Mouse (Mus musculus) limb, embryonic 10.5 days (tissue): ENCODE measurements around the gene Pkp3. TPM values are rescaled to one million over a fixed set of nuclear protein-coding genes. Genes with fewer than 3 reads are reported as not detected.
A peak's percentile ranks its signal among the peaks of the same experiment; 100 is the strongest.

ENCODE experiments used
- DNase-seq: peaks from one replicate; pipeline ENCODE4 v3.0.0-alpha.2; 2017; ENCODE audit warnings: low spot score
- H3K27ac ChIP-seq: fragments of 300-500 bp; sonication (generic); 2 replicates; pipeline ENCODE4 v1.5.1; 2016; ENCODE audit warnings: mild to moderate bottlenecking
- H3K27me3 ChIP-seq: fragments of 300-500 bp; sonication (generic); 2 replicates; pipeline ENCODE4 v1.6.1; 2016; ENCODE audit warnings: low read depth, mild to moderate bottlenecking; ENCODE audit not compliant: poor library complexity, severe bottlenecking
- H3K36me3 ChIP-seq: fragments of 300-500 bp; sonication (generic); 2 replicates; pipeline ENCODE4 v1.6.1; 2016; ENCODE audit warnings: mild to moderate bottlenecking, moderate library complexity
- H3K4me1 ChIP-seq: fragments of 300-500 bp; sonication (generic); 2 replicates; pipeline ENCODE4 v1.6.1; 2016
- H3K4me3 ChIP-seq: fragments of 300-500 bp; sonication (generic); 2 replicates; pipeline ENCODE4 v1.5.1; 2016; ENCODE audit warnings: mild to moderate bottlenecking, moderate library complexity
- H3K9me3 ChIP-seq: fragments of 300-500 bp; sonication (generic); replicated peaks from 2 replicates; pipeline ENCODE4 v1.6.1; 2016; ENCODE audit warnings: mild to moderate bottlenecking
- WGBS: fragments of 180-500 bp; shearing (Covaris S2); methylation state at CpG from one replicate; pipeline ENCODE4 v1.1.7; 2016; 5-methylcytosine and 5-hydroxymethylcytosine counted together
- polyA plus RNA-seq: library from polyadenylated mRNA; unstranded; fragments of >200 nt; fragmentation: Nextera tagmentation; extraction: Ambion mirVana; gene quantifications from 2 replicates; pipeline ENCODE4 v1.2.1, GENCODE M21; 2016

Pkp3 gene
- polyA plus RNA-seq, 1 experiment from 2014 or later, result 8.2 TPM

- peak overlapping the region; percentile 57; the same call in 1 of the 2 replicates for H3K27ac ChIP-seq
- DNase-seq, result no peak
- WGBS, result 4% methylated on average over 16 of the region's 19 CpGs
Measured at GRCm38 (mm10) chr7:141047581-141048225, 30.3 kb upstream of the Pkp3 start.

GRCm38 (mm10) chr7:141048226-141049218 is 29.5 kb upstream of the Pkp3 start:
- Histone ChIP-seq H3K27me3 (no peaks in the 10 kb centered on the region), H3K27ac (peak overlapping the region; percentile 57; the same call in 1 of the 2 replicates), H3K36me3 (no peaks in the 10 kb centered on the region), H3K9me3 (no peaks in the 10 kb centered on the region), H3K4me3 (peak overlapping the region; percentile 48), H3K4me1 (peaks cover 21% of the 10 kb centered on the region)
- WGBS, result 14% methylated on average over 21 of the region's 21 CpGs
- DNase-seq, result peak; percentile 97

More at GRCm38 (mm10) chr7:141047581-141048225, 30.3 kb upstream of the Pkp3 start:
- H3K4me1 ChIP-seq, result peaks cover 26% of the 10 kb centered on the region
- no peaks in the 10 kb centered on the region for H3K9me3 ChIP-seq
- H3K36me3 ChIP-seq, result no peaks in the 10 kb centered on the region
- peak overlapping the region; percentile 48 for H3K4me3 ChIP-seq
- no peaks in the 10 kb centered on the region for H3K27me3 ChIP-seq

GRCm38 (mm10) chr7:141049326-141049725 is 28.7 kb upstream of the Pkp3 start:
- WGBS, result 88% methylated on average over 2 of the region's 2 CpGs
- Histone ChIP-seq H3K27me3 (no peaks in the 10 kb centered on the region), H3K4me1 (peaks cover 21% of the 10 kb centered on the region), H3K36me3 (no peaks in the 10 kb centered on the region), H3K9me3 (no peaks in the 10 kb centered on the region), H3K27ac (no peak overlapping the region), H3K4me3 (no peak overlapping the region)
- DNase-seq, result no peak

- no peak overlapping the region for H3K4me3 ChIP-seq
- H3K36me3 ChIP-seq, result 0 out of 2 replicates have a peak, but pooled peaks cover 4% of the 10 kb centered on the region
- no peaks in the 10 kb centered on the region for H3K27me3 ChIP-seq
- H3K9me3 ChIP-seq, result 0 out of 2 replicates have a peak, but pooled peaks cover under 1% of the 10 kb centered on the region
- WGBS, result 68% methylated on average over 17 of the region's 17 CpGs
- no peak for DNase-seq
- H3K27ac ChIP-seq, result no peak overlapping the region
- H3K4me1 ChIP-seq, result peaks cover 21% of the 10 kb centered on the region
Measured at GRCm38 (mm10) chr7:141051060-141051685, 26.8 kb upstream of the Pkp3 start.

GRCm38 (mm10) chr7:141052016-141052415 is 26.0 kb upstream of the Pkp3 start:
- peaks cover 18% of the 10 kb centered on the region for H3K4me1 ChIP-seq
- DNase-seq, result no peak
- no peaks in the 10 kb centered on the region for H3K27me3 ChIP-seq
- 90% methylated on average over 4 of the region's 4 CpGs for WGBS
- H3K36me3 ChIP-seq, result peaks cover 12% of the 10 kb centered on the region; the same call in 1 of the 2 replicates
- H3K27ac ChIP-seq, result no peak overlapping the region
- H3K4me3 ChIP-seq, result no peak overlapping the region
- H3K9me3 ChIP-seq, result 0 out of 2 replicates have a peak, but pooled peaks cover 2% of the 10 kb centered on the region

GRCm38 (mm10) chr7:141052421-141052820 is 25.6 kb upstream of the Pkp3 start:
- WGBS, result 92% methylated on average over 2 of the region's 2 CpGs
- no peak for DNase-seq
- H3K9me3 ChIP-seq, result 0 out of 2 replicates have a peak, but pooled peaks cover 2% of the 10 kb centered on the region

DNA sequence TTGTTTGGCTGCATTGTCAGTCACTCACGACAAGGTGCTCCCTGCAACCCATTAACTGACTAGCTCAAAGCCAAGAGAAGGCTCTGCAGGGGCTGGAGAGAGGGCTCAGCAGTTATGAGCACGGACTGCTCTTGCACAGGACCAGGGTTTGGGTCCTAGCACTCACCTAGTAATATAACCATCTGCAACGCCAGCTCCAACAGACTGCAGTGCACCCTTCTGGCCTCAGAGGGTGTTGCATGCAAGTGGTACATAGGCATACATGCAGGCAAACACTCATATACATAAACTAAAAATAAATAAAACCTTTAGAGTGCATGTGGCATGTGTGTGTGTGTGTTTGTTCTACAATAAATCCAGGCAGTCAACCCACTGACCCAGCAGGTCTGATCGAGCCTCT is 22.2 kb upstream of the Pkp3 start:
- H3K9me3 ChIP-seq, result 0 out of 2 replicates have a peak, but pooled peaks cover 2% of the 10 kb centered on the region
- no peak overlapping the region for H3K4me3 ChIP-seq
- H3K27me3 ChIP-seq, result no peaks in the 10 kb centered on the region
- DNase-seq, result no peak
- no peak overlapping the region for H3K27ac ChIP-seq
- 77% methylated on average over 4 of the region's 4 CpGs for WGBS
- peaks cover 10% of the 10 kb centered on the region for H3K4me1 ChIP-seq
- peaks cover 19% of the 10 kb centered on the region for H3K36me3 ChIP-seq

More at GRCm38 (mm10) chr7:141052421-141052820, 25.6 kb upstream of the Pkp3 start:
- Histone ChIP-seq H3K27ac (no peak overlapping the region), H3K36me3 (peaks cover 16% of the 10 kb centered on the region; the same call in 1 of the 2 replicates), H3K4me1 (peaks cover 14% of the 10 kb centered on the region), H3K27me3 (no peaks in the 10 kb centered on the region), H3K4me3 (no peak overlapping the region)

- Histone ChIP-seq H3K36me3 (peaks cover 19% of the 10 kb centered on the region), H3K27me3 (no peaks in the 10 kb centered on the region), H3K4me3 (no peak overlapping the region), H3K27ac (no peak overlapping the region), H3K4me1 (peaks cover 20% of the 10 kb centered on the region), H3K9me3 (0 out of 2 replicates have a peak, but pooled peaks cover 2% of the 10 kb centered on the region)
- no peak for DNase-seq
- 92% methylated on average over 6 of the region's 6 CpGs for WGBS
Measured at GRCm38 (mm10) chr7:141056976-141057375, 21.0 kb upstream of the Pkp3 start.

- no peak overlapping the region for H3K27ac ChIP-seq
- 94% methylated on average over 1 of the region's 1 CpGs for WGBS
- H3K9me3 ChIP-seq, result 0 out of 2 replicates have a peak, but pooled peaks cover 2% of the 10 kb centered on the region
- H3K27me3 ChIP-seq, result 0 out of 2 replicates have a peak, but pooled peaks cover 2% of the 10 kb centered on the region
- H3K4me1 ChIP-seq, result peaks cover 25% of the 10 kb centered on the region
- no peak overlapping the region for H3K4me3 ChIP-seq
- peaks cover 21% of the 10 kb centered on the region for H3K36me3 ChIP-seq
- DNase-seq, result no peak
Measured at GRCm38 (mm10) chr7:141057541-141057940, 20.5 kb upstream of the Pkp3 start.

DNA sequence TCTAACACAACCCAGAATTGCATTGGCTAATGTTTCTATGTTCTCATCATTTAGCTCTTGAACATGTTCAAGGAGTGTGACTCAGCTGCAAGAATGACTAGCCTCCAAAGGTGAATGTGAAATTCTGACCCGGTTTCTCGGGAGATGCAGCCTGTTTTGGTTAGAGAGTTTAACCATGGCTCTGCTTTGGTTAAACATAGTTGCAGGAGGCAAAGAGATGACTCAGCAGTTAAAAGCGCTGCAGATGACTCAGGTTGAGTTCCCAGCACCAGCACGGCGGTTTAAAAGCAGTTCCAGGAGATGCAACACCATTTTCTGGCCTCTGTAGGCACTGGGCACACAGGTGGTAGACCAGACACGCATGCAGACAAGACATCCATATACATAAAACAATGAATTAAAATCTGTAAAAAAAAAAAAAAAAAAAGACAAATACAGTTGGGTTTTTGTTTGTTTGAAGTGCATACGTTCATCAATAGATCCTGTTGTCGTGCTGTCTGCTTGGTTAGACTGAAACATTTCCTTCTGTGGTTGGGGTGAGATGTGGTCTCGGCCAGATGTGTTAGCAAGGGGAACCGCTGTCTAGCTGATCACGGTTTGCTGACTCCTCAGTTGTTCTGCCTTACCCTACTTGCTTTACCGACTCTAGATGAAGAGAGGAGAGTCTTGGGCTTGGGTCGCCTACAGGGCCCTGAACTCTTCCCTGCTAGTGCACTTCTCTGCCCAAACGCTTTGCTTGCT is 19.2 kb upstream of the Pkp3 start:
- Histone ChIP-seq H3K4me1 (peaks cover 26% of the 10 kb centered on the region), H3K27ac (no peak overlapping the region), H3K36me3 (peaks cover 33% of the 10 kb centered on the region), H3K9me3 (0 out of 2 replicates have a peak, but pooled peaks cover 2% of the 10 kb centered on the region), H3K27me3 (0 out of 2 replicates have a peak, but pooled peaks cover 5% of the 10 kb centered on the region), H3K4me3 (no peak overlapping the region)
- DNase-seq, result no peak
- 92% methylated on average over 14 of the region's 14 CpGs for WGBS

GRCm38 (mm10) chr7:141059929-141060328 is 18.1 kb upstream of the Pkp3 start:
- H3K4me1 ChIP-seq, result peaks cover 26% of the 10 kb centered on the region
- WGBS, result 79% methylated on average over 2 of the region's 2 CpGs
- H3K36me3 ChIP-seq, result peaks cover 44% of the 10 kb centered on the region
- no peak for DNase-seq
- 0 out of 2 replicates have a peak, but pooled peaks cover 2% of the 10 kb centered on the region for H3K9me3 ChIP-seq
- H3K27ac ChIP-seq, result peak overlapping the region; percentile 98
- H3K4me3 ChIP-seq, result peak overlapping the region; percentile 90
- H3K27me3 ChIP-seq, result 0 out of 2 replicates have a peak, but pooled peaks cover 5% of the 10 kb centered on the region
